Mouse (Mus musculus): Measurements from ENCODE around the gene Spsb2.

Gene Spsb2

DNA sequence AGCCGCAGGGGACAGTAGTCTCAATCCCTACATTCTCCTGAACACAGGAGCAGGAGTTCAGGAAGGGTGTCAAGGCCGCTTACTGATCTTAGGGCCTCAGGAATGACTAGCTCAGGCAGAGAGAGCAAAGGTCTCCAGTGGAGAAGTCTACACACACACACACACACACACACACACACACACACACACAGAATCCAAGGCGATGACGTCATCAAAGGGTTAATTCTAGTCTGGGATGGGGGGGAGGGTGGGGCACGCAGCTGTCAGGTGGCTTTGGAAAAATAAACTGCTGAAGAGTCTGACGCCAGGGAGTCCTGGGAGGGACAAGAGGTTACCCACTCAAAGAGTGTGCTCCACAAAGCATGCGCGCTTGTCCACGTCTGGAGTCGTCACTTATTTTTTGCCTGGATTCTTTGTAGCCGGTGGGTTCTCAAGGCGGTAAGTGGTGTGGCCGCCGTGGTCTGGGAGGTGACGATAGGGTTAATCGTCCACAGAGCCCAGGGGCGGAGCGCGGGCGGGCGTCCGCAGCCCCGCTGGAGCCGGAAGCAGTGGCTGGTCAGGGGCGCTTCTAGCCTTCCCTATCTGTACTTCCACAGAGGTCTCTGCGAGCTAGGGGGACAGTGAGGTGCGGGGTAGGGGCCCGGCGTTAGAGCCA is at the start of gene Spsb2:
Gene Spsb2, plus strand, starts transcription at position 304 of the 655 bp plus-strand sequence.
- DNase-seq (ENCODE audit: low spot score in 2 of 2): peak; percentile 42 to 59

DNA sequence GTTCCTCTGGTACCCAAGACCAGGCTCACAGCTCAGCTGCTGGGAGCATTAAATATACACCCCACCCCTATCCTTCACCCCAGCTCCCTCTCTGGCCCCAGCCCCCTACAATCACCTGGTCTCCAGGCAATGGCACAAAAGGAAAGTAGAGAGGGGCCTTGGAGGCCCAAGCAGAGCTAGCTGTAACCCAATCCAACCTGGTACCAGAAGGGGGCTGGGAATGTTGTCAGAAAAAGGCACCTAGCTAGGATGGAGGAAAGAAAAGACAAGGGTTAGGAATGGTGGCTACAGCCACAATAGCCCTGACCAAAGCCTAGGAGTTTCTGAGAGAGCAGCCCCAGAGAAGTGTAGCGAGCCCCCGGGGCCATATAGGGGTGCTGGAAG is 49.6 kb upstream of the Spsb2 start:
- DNase-seq (ENCODE audit: low spot score in 2 of 2): no peak

DNA sequence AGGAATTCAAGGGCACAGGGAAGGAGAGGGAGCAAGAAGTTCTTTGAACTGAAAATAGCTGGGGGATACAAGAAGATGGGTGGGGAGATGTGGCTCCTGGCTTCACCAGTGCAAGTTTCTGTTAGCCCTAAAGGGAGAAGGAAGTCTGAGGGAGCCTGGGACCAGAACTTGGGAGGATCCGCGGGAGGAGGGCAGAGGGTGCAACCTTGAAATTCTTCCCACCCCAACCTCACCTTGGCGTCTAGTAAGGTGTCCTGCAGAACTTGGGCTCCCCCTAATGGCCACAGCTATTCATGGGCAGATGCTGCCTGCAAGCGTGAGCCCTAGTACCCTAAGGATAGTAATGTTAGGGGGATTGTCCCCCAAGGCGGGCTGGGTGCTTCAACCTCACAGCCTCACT is 49.2 kb upstream of the Spsb2 start:
- DNase-seq (ENCODE audit: low spot score in 2 of 2): peak; percentile 77 to 87

DNA sequence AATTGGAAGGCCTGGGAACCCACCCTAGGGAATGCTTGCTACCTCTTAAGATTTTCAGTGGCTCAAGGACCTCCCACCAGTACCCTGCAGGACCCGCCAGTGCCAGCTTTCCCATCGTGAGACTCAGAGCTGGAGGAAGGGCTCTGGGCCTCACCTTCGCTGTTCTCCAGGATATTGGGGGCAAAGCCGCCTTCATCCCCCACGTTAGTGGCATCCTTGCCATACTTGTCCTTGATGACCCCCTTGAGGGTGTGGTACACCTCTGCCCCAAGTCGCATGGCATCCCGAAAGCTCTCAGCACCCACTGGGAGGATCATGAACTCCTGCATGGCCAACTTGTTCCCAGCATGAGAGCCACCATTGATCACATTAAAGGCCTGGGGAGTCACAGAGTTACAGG is 42.5 kb upstream of the Spsb2 start:
- no peak for DNase-seq (ENCODE audit: low spot score in 2 of 2)

- DNase-seq (ENCODE audit: low spot score in 2 of 2): no peak
These were observed 40.9 kb upstream of the Spsb2 start for GRCm38 (mm10) chr6:124767536-124767919.

- DNase-seq (ENCODE audit: low spot score in 2 of 2): no peak
These were observed 40.3 kb upstream of the Spsb2 start for GRCm38 (mm10) chr6:124767920-124768703.

GRCm38 (mm10) chr6:124768704-124769044 is 39.8 kb upstream of the Spsb2 start:
- no peak for DNase-seq (ENCODE audit: low spot score in 2 of 2)

GRCm38 (mm10) chr6:124769101-124769765 is 39.2 kb upstream of the Spsb2 start, which contains the start of gene Eno2:
Eno2 (minus strand) TSS chr6:124769673.
- peak in 1 of 2 experiments; percentile 50 for DNase-seq (ENCODE audit: low spot score in 2 of 2)

DNA sequence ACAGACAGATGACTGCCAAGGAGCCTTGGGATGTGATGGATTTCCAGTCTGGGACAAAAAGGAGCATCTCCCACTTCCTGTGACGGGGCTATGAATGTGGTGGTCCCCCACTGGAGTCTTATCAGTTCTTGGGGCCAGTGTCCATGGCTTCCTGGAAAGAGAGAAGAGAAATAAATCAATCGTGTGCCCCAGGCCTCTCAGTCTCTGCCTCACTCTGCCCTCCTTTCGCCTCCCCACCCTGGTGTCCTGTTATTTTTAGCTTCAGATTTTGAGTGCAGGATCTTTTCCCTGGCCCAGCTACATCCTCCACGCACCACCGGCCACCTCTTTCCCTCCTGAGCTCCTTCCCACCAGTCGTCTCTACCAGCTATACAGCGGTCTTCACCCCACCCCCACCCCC is 38.4 kb upstream of the Spsb2 start:
- no peak for DNase-seq (ENCODE audit: low spot score in 2 of 2)

DNA sequence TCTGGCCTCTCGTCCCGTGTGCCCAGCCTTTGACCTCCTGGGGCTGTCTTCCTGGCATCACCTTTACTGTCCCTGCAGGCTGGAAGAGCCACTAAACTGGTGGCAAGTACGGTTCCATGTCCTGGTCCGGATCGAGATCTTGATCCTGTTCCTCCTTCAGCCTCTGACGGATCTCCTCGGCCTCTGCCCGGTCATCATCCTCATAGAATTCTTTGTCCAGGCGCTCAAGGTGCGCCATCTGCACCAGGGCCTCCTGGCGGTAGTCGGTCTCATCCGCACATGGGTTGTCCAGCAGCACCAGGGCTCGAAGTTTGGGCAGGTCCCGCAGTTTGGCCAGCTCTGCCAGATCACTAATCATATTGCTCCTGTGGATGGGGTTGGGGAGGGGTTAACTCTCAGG is 38.0 kb upstream of the Spsb2 start:
- no peak for DNase-seq (ENCODE audit: low spot score in 2 of 2)

DNA sequence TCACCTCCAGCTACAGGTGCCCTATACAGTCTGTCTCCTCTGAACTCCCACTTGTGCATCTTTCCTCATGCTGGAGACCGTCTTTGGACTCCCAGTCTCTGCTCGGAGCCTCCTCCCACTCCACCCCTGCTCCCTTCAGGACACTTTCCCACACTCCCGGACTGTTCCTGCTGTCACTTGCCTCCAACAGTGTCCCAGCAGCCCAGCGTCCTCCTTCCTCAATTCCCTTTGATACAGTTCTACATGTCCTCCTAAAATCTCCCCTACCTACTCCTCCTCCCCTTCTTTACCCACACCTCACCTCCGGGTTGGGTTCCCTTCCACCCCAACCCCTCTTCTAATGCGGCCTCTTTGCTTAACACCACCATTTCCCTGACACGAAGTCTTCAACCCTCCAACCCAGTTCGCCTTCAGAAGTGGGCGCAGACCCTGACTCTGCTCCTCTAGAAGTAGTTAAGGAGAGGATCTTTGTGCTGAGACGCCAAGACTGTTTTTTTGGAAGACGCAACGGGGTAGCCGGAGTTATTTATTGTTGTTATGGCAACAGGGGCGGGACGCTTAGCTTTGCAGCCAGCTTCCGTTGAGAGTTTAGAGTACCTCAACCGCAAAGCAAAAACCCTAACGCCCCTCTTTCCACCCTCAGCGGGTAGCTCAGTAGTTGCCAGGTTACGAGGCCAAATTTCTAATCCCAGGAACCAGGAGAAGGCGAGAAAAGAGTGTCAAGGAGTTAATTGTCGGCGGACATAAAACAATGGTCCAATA is 29.1 kb upstream of the Spsb2 start, which contains the start of gene Lrrc23:
Gene Lrrc23, minus strand, starts transcription at position 506 of the 762 bp plus-strand sequence.
- DNase-seq (ENCODE audit: low spot score in 2 of 2): peak; percentile 72 to 75

GRCm38 (mm10) chr6:124779984-124780416 is 28.5 kb upstream of the Spsb2 start:
- no peak for DNase-seq (ENCODE audit: low spot score in 2 of 2)

DNA sequence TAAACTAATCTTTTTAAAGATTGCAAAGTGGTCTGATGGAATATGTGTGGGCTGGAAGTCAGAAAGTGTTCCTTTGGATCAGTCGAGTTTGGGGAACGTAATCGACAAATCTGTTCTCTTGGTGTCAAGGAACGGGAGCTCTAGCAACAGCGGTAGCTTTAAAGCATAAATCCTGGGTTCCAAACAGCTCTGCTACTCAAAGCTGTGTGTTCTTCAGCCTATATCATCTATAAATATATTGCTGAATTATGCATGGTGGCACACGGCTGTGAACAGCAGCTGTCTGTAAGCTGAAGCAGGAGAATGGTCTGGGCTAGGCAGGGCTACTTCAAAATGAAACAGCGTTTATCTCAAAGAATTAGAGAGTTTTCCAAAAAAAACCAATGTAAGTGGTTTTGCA is 27.5 kb upstream of the Spsb2 start:
- DNase-seq (ENCODE audit: low spot score in 2 of 2): no peak

GRCm38 (mm10) chr6:124782436-124782835 is 26.0 kb upstream of the Spsb2 start:
- peak; percentile 49 to 50 for DNase-seq (ENCODE audit: low spot score in 2 of 2)

- no peak for DNase-seq (ENCODE audit: low spot score in 2 of 2)
These were observed 21.6 kb upstream of the Spsb2 start for GRCm38 (mm10) chr6:124786756-124787420.

- no peak for DNase-seq (ENCODE audit: low spot score in 2 of 2)
These were observed 20.7 kb upstream of the Spsb2 start for GRCm38 (mm10) chr6:124787722-124788121.

GRCm38 (mm10) chr6:124789519-124789918 is 18.9 kb upstream of the Spsb2 start:
- DNase-seq (ENCODE audit: low spot score in 2 of 2): no peak

- no peak for DNase-seq (ENCODE audit: low spot score in 2 of 2)
These were observed 18.3 kb upstream of the Spsb2 start for GRCm38 (mm10) chr6:124790121-124790520.

DNA sequence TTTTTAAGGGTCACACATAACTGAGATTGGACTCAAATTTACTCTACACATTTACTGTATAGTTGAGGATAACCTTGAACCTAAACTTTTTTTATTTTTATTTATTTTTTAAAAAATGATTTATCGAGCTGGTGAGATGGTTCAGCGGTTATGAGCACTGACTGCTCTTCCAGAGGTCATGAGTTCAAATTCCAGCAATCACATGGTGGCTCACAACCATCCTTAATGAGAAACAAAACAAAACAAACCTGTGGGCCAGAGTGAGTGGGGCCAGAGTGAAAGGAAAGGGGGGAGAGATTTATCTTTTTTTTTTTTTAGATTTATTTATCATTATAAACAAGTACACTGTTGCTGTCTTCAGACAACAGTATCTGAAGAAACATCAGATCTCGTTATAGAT is 16.6 kb upstream of the Spsb2 start:
- no peak for DNase-seq (ENCODE audit: low spot score in 2 of 2)

- no peak for DNase-seq (ENCODE audit: low spot score in 2 of 2)
These were observed 12.7 kb upstream of the Spsb2 start for GRCm38 (mm10) chr6:124795781-124796180.

DNA sequence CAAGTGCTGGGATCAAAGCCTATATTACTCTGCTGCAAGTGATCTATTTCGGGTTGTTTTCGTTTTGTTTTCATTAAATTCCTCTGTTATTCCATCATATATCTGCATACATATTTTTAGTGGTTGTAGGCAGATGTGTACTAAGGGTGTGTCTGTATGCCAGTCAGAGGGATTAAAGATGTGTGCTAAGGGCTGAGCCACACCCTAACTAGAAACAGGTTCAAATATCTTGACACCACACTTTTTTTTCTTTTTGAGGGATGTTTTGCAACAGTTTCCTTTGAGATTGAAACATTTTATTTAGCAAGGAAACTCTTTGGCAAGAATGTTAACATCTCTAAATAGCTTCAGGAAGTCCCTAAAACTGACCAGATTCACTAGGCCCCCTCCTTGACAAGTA is 12.3 kb upstream of the Spsb2 start:
- no peak for DNase-seq (ENCODE audit: low spot score in 2 of 2)
